ENCODE assay signal across 10 mouse cellular contexts in genomic region chr3:137827678-137828077, GRCm38 (mm10). TPM values are rescaled to one million over a fixed set of nuclear protein-coding genes. Genes with fewer than 3 reads are reported as not detected.
DNase-seq lines count a peak whose midpoint lies in the region; ATAC-seq lines count a peak whose summit lies in the region.
"Had no signal": no experiment of that assay in that cellular context is flagged by ENCODE, and none has a peak within 500 bp of the region (broad histone marks: within the 10 kb centered on the region; RNA-seq: fewer than 3 reads in every experiment).

No protein-coding gene starts in this region.

- no peak for DNase-seq in kidney, adult 9 months
- DNase-seq in ES-CJ7 (ENCODE audit: low read depth, low spot score) (peak; percentile 44), ZHBTc4 (ENCODE audit: low read depth, low spot score) (peak; percentile 55)
- no peak for DNase-seq in adrenal gland, adult 18-20 months (ENCODE audit: low spot score in 2 of 2)
- no peak for DNase-seq in spleen, adult 12 weeks (ENCODE audit: low spot score)
- DNase-seq: cerebellum, adult 2 months; gastrocnemius, adult 2 months had no signal

- H3K9ac ChIP-seq in kidney, embryonic 16.5 days (replicated peaks; ENCODE audit: low read length): no peak overlapping the region; the same call in 1 of the 2 replicates
- no peak overlapping the region for H3K9ac ChIP-seq in liver, embryonic 16.5 days (ENCODE audit: low read depth, low read length)

- H3K27me3 ChIP-seq in kidney, embryonic 16.5 days (ENCODE audit: insufficient read depth, low read length): no peaks in the 10 kb centered on the region
- no peaks in the 10 kb centered on the region for H3K27me3 ChIP-seq in liver, embryonic 16.5 days (ENCODE audit: control insufficient read depth, insufficient read depth, low read depth, low read length)

- peak overlapping the region; percentile 24; the same call in 1 of the 2 replicates for H3K4me2 ChIP-seq in kidney, embryonic 16.5 days (replicated peaks; ENCODE audit: low read depth, low read length)
- H3K4me2 ChIP-seq in liver, embryonic 16.5 days (ENCODE audit: low read depth, low read length): no peak overlapping the region

- no peaks in the 10 kb centered on the region for H3K36me3 ChIP-seq in kidney, embryonic 16.5 days (ENCODE audit: insufficient read depth, low read length)
- H3K36me3 ChIP-seq in liver, embryonic 16.5 days (ENCODE audit: control insufficient read depth, insufficient read depth): no peaks in the 10 kb centered on the region

- 10% methylated on average over 11 of the region's 11 CpGs for WGBS in kidney, embryonic 16.5 days
- WGBS in liver, embryonic 16.5 days (ENCODE audit: insufficient replicate concordance): 13% methylated on average over 11 of the region's 11 CpGs

- peak; percentile 51; the same call in 1 of the 2 replicates for ATAC-seq in kidney, embryonic 16.5 days (ENCODE audit: low FRiP score, low TSS enrichment)
- peak; percentile 35; the same call in 1 of the 2 replicates for ATAC-seq in liver, embryonic 16.5 days (ENCODE audit: low read depth)
- ATAC-seq in monocyte, adult 5-6 weeks (replicated peaks; ENCODE audit: insufficient number of reproducible peaks, low FRiP score, low TSS enrichment, poor library complexity, severe bottlenecking): no peak

- no peak overlapping the region for H3K27ac ChIP-seq in kidney, embryonic 16.5 days (ENCODE audit: low read length)
- H3K27ac ChIP-seq in liver, embryonic 16.5 days (ENCODE audit: low read length): no peak overlapping the region
- H3K27ac ChIP-seq: gastrocnemius, adult 2 months had no signal

- H3K4me1 ChIP-seq in kidney, embryonic 16.5 days (ENCODE audit: insufficient read depth, low read length): peaks cover 5% of the 10 kb centered on the region; the same call in 1 of the 2 replicates
- H3K4me1 ChIP-seq in liver, embryonic 16.5 days (ENCODE audit: control insufficient read depth, low read depth, low read length): no peaks in the 10 kb centered on the region

- H3K4me3 ChIP-seq in kidney, embryonic 16.5 days (ENCODE audit: low read length): no peak overlapping the region
- H3K4me3 ChIP-seq in liver, embryonic 16.5 days (ENCODE audit: low read depth, low read length): no peak overlapping the region
- H3K4me3 ChIP-seq: gastrocnemius, adult 2 months had no signal

- H3K9me3 ChIP-seq in kidney, embryonic 16.5 days (ENCODE audit: low read length): no peaks in the 10 kb centered on the region
- H3K9me3 ChIP-seq in liver, embryonic 16.5 days (replicated peaks; ENCODE audit: control insufficient read depth, low read length): no peaks in the 10 kb centered on the region

RNA-seq across cellular contexts. Expression of gene H2afz, which starts 36.6 kb away (rescaled TPM):
- 1,893 and 1,900 TPM in 2 replicates for polyA plus RNA-seq in kidney, embryonic 16.5 days (2015; fragmentation: Nextera tagmentation; extraction: Ambion mirVana)
- 801 and 896 TPM in 2 replicates for polyA plus RNA-seq in liver, embryonic 16.5 days (2015; fragmentation: Nextera tagmentation; extraction: Ambion mirVana)
- total RNA-seq in monocyte, adult 5-6 weeks (2017): 654 to 930 TPM (median 732 TPM) in 3 replicates
- total RNA-seq in adrenal gland, adult 18-20 months (2021): 100 to 1,000 TPM; 111 to 146 TPM

RNA-seq across cellular contexts. Expression of gene Dnajb14, which starts 39.8 kb away (rescaled TPM):
- polyA plus RNA-seq in kidney, embryonic 16.5 days (2015; fragmentation: Nextera tagmentation; extraction: Ambion mirVana): 6.3 and 7.6 TPM in 2 replicates
- 3.0 and 4.3 TPM in 2 replicates for polyA plus RNA-seq in liver, embryonic 16.5 days (2015; fragmentation: Nextera tagmentation; extraction: Ambion mirVana)
- 14.1 to 21.8 TPM (median 15.1 TPM) in 3 replicates for total RNA-seq in monocyte, adult 5-6 weeks (2017)
- 10 to 100 TPM; 21.0 to 23.1 TPM for total RNA-seq in adrenal gland, adult 18-20 months (2021)

Comparison
In these comparisons a context has a peak if more than half of its experiments do, and no peak if none do; other contexts are left out.
1. DNase-seq: peak in ES-CJ7 (single experiment) and ZHBTc4 (single experiment); none in kidney, adult 9 months (single experiment), adrenal gland, adult 18-20 months (0 of 2) and spleen, adult 12 weeks (single experiment).